Mouse (Mus musculus): ENCODE measurements around the gene Snrpg. TPM values are rescaled to one million over a fixed set of nuclear protein-coding genes. Genes with fewer than 3 reads are reported as not detected.

Gene Snrpg
- polyA plus RNA-seq, 1 experiment = 122 TPM

- Histone ChIP-seq H3K4me3 (ENCODE audit: insufficient read depth, low read length) (no peak overlapping the region), H3K4me1 (ENCODE audit: control insufficient read depth, insufficient read depth, low read length) (no peaks in the 10 kb centered on the region), H3K27ac (ENCODE audit: insufficient read depth, low read depth, low read length) (no peak overlapping the region)
- no peak for TF ChIP-seq CTCF (IDR thresholded peaks at IDR 0.05; ENCODE audit: low read depth, low read length)
- no peak for TF ChIP-seq POLR2A (IDR thresholded peaks at IDR 0.05; ENCODE audit: borderline replicate concordance, low read depth, low read length)
These were observed 12.3 kb downstream of the Snrpg start for GRCm38 (mm10) chr6:86383370-86383769.

DNA sequence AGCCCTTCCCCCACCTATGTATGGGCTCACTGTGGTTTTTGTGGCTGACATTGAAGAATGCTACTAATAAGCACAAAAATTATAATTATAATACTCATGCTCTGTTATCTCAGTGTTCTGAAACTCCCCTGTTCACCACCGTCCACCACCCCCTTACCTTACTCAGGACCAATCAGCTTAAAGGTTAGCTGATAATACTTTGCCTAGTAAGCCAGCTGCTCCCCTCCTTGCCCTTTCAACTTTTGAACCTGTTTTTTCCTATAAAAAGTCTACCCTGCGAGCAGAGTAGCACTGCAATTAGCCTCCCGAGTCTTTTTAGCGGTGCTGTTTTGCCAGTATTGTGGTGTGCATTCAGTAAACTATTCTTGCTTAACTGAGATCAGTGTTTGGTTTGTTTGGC lies 13.6 kb downstream of the Snrpg start:
- no peak overlapping the region for H3K27ac ChIP-seq (ENCODE audit: insufficient read depth, low read depth, low read length)
- H3K4me3 ChIP-seq (ENCODE audit: insufficient read depth, low read length) = no peak overlapping the region
- TF ChIP-seq CTCF (IDR thresholded peaks at IDR 0.05; ENCODE audit: low read depth, low read length) (no peak), POLR2A (IDR thresholded peaks at IDR 0.05; ENCODE audit: borderline replicate concordance, low read depth, low read length) (no peak)
- no peaks in the 10 kb centered on the region for H3K4me1 ChIP-seq (ENCODE audit: control insufficient read depth, insufficient read depth, low read length)

DNA sequence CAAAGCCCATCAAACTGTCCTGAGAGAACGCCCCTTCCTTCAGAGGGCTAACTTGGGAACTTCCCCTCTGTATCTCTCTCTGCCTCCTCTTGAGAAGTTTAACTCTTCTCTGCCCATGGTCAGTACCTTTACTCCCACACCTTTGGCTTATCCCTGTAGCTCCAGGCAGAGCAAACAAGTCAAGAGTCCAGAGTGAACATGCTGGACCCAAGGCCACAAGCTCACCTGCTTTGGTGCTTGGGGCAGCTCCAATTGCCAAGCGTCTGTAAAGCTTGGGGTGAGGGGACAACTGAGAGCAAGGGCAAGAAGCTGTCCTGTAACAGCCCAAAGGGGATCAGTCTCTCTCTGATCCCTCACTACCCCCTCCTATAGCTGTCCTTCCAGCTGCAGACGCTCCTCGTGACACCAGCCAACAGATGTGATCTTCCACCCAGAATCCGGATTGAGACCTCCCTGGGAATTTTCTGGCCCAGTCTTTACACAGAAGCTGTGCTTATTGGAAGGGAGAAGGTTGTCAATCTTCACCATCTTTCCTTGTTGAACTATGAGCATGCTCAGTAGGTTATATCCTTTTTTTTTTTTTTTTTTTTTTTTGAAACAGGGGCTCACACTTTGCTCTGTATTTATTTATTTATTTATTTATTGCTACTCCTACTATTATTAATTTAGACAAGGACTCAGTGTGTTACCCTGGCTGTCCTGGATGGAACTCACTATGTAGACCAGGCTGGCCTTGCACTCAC lies 14.4 kb downstream of the Snrpg start:
- no peaks in the 10 kb centered on the region for H3K4me1 ChIP-seq (ENCODE audit: control insufficient read depth, insufficient read depth, low read length)
- H3K27ac ChIP-seq (ENCODE audit: insufficient read depth, low read depth, low read length) = no peak overlapping the region
- H3K4me3 ChIP-seq (ENCODE audit: insufficient read depth, low read length) = no peak overlapping the region
- no peak for TF ChIP-seq CTCF (IDR thresholded peaks at IDR 0.05; ENCODE audit: low read depth, low read length)
- TF ChIP-seq POLR2A (IDR thresholded peaks at IDR 0.05; ENCODE audit: borderline replicate concordance, low read depth, low read length) = no peak

- TF ChIP-seq POLR2A (IDR thresholded peaks at IDR 0.05; ENCODE audit: borderline replicate concordance, low read depth, low read length) (no peak), CTCF (IDR thresholded peaks at IDR 0.05; ENCODE audit: low read depth, low read length) (no peak)
- Histone ChIP-seq H3K4me3 (ENCODE audit: insufficient read depth, low read length) (no peak overlapping the region), H3K4me1 (ENCODE audit: control insufficient read depth, insufficient read depth, low read length) (no peaks in the 10 kb centered on the region), H3K27ac (ENCODE audit: insufficient read depth, low read depth, low read length) (no peak overlapping the region)
These were observed 16.2 kb downstream of the Snrpg start for GRCm38 (mm10) chr6:86387313-86387712.

DNA sequence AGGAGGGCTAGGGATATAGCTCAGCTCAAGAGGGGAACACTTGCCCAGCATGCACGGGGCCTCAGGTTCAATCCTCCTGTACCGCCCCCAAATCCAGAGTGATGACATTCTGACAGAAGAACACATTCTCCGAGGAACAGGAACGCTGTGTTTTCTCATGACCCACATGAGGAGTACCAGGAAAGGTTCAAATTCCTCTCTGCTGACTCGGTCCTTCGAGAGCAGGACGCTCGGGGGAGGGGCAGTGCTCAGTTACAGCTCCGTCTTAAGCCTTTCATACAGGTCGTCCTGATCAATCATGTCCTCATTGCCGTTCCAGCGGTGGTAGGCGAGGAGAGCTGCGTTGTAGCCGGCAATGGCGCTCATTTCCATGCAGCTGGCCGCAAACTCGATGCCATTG lies 17.4 kb downstream of the Snrpg start:
- no peak overlapping the region for H3K4me3 ChIP-seq (ENCODE audit: insufficient read depth, low read length)
- no peak overlapping the region for H3K27ac ChIP-seq (ENCODE audit: insufficient read depth, low read depth, low read length)
- no peak for TF ChIP-seq CTCF (IDR thresholded peaks at IDR 0.05; ENCODE audit: low read depth, low read length)
- no peak for TF ChIP-seq POLR2A (IDR thresholded peaks at IDR 0.05; ENCODE audit: borderline replicate concordance, low read depth, low read length)
- no peaks in the 10 kb centered on the region for H3K4me1 ChIP-seq (ENCODE audit: control insufficient read depth, insufficient read depth, low read length)

DNA sequence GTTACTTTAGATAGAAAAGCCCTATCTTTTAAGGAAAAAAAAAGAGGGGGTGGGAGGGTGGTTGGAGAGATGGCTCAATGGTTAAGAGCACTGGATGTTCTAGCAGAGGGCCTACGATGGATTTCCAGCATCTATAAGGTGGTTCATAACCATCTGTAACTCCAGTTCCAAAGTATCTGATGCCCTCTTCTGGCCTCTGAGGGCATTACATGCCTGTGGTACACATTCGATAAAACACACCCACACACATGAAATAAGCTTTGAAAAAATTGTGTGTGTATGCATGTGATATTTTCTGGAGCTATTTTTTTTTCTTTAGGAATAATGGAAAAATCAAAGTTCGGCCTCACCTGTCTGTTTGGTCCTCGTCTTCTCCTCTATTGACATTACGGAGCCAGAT lies 20.2 kb downstream of the Snrpg start:
- Histone ChIP-seq H3K4me1 (ENCODE audit: control insufficient read depth, insufficient read depth, low read length) (peaks cover 7% of the 10 kb centered on the region), H3K4me3 (ENCODE audit: insufficient read depth, low read length) (no peak overlapping the region), H3K27ac (ENCODE audit: insufficient read depth, low read depth, low read length) (no peak overlapping the region)
- TF ChIP-seq CTCF (IDR thresholded peaks at IDR 0.05; ENCODE audit: low read depth, low read length) = no peak
- TF ChIP-seq POLR2A (IDR thresholded peaks at IDR 0.05; ENCODE audit: borderline replicate concordance, low read depth, low read length) = no peak

DNA sequence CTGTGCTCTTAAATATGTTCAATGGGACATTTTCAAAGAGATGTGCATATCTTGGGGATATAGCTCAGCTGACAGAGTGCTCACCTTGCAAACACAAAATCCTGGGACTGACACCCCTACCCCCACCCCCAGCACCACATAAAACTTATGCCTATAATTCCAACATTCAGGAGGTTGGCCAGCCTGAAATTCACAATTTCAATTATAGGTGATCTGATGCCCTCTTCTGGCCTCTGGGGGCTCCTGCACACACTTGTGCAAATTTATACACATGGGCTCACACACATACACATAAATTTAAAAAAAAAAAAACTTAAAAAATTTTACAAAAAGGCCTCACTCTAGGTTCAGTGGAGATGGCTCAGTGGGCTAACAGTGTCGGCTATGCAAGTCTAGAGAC lies 22.1 kb downstream of the Snrpg start:
- no peak overlapping the region for H3K27ac ChIP-seq (ENCODE audit: insufficient read depth, low read depth, low read length)
- TF ChIP-seq POLR2A (IDR thresholded peaks at IDR 0.05; ENCODE audit: borderline replicate concordance, low read depth, low read length) = no peak
- no peak for TF ChIP-seq CTCF (IDR thresholded peaks at IDR 0.05; ENCODE audit: low read depth, low read length)
- H3K4me1 ChIP-seq (ENCODE audit: control insufficient read depth, insufficient read depth, low read length) = peaks cover 13% of the 10 kb centered on the region
- H3K4me3 ChIP-seq (ENCODE audit: insufficient read depth, low read length) = no peak overlapping the region

DNA sequence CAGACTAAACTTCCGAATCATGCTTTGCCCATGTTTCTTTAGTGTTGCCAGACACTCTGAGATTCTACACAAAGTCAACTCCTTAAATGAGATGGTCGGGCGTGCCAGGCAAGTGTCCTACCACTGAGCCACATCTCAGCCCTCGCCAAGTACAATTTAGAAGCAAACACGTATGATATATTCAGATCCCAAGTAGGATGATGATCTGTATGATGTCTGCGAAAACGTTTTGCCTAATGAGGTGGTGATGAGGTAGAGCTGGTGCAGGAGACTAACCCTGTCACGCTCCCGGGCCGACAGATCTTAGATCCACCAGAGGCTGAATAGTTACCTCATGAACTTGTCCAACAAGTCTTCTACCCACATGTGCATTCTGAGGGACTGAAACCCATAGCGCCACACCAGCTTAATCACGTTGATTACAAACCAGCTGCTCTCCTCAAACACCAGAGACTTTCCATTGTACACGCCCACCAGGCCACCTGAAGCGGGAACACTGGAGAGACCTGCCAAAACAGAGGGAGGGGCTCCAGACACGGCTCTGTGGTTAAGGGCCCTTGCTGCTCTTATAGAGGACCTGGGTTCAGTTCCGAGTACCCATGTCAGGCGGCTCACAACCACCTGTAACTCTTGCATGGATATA lies 23.1 kb downstream of the Snrpg start:
- no peak overlapping the region for H3K27ac ChIP-seq (ENCODE audit: insufficient read depth, low read depth, low read length)
- no peak for TF ChIP-seq CTCF (IDR thresholded peaks at IDR 0.05; ENCODE audit: low read depth, low read length)
- no peak for TF ChIP-seq POLR2A (IDR thresholded peaks at IDR 0.05; ENCODE audit: borderline replicate concordance, low read depth, low read length)
- H3K4me1 ChIP-seq (ENCODE audit: control insufficient read depth, insufficient read depth, low read length) = peaks cover 18% of the 10 kb centered on the region
- H3K4me3 ChIP-seq (ENCODE audit: insufficient read depth, low read length) = no peak overlapping the region

DNA sequence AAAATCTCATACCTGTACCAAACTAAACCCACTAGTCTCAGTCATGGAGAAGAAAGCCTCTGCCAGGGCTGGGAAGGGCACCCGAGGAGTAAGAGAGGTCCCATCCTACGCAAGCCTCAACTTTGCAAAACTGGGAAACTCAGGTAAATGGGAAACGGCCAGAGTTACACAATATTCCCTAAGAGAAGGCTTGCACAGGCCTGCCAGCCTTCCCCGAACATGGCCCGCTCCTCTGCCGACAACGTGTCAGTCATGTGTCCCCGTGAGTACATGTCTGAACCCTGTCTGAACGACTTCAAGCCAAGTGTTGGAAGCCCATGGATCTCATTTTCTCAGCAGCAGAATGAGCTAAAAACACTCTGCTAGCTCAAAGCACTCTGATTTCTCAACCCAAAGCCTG lies 23.9 kb downstream of the Snrpg start:
- TF ChIP-seq POLR2A (IDR thresholded peaks at IDR 0.05; ENCODE audit: borderline replicate concordance, low read depth, low read length) (no peak), CTCF (IDR thresholded peaks at IDR 0.05; ENCODE audit: low read depth, low read length) (no peak)

DNA sequence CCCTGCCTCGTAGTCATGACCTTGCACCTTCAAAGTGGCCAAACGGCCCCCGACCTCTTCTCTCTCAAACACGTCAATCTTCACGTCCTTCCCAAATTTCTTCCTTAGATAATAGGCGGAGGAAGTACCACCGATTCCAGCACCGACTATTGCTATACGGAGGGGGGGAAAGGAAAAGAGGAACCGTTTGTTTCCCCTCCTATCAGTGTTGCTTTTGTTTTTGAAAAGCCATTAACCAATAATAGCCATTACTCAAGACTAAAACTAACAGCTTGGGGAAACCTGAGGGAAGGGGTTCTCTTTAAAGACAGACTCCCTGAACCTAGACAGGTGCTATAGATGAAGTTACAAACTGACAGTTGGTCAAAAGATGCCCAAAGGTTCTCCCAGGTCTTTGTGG lies 24.9 kb downstream of the Snrpg start:
- peaks cover 28% of the 10 kb centered on the region for H3K4me1 ChIP-seq (ENCODE audit: control insufficient read depth, insufficient read depth, low read length)
- H3K27ac ChIP-seq (ENCODE audit: insufficient read depth, low read depth, low read length) = peak overlapping the region; percentile 76
- peak overlapping the region; percentile 84 for H3K4me3 ChIP-seq (ENCODE audit: insufficient read depth, low read length)
- no peak for TF ChIP-seq CTCF (IDR thresholded peaks at IDR 0.05; ENCODE audit: low read depth, low read length)
- no peak for TF ChIP-seq POLR2A (IDR thresholded peaks at IDR 0.05; ENCODE audit: borderline replicate concordance, low read depth, low read length)

More for the DNA sequence above, 23.9 kb downstream of the Snrpg start:
- Histone ChIP-seq H3K4me1 (ENCODE audit: control insufficient read depth, insufficient read depth, low read length) (peaks cover 22% of the 10 kb centered on the region), H3K4me3 (ENCODE audit: insufficient read depth, low read length) (peak overlapping the region; percentile 14; the same call in 1 of the 2 replicates), H3K27ac (ENCODE audit: insufficient read depth, low read depth, low read length) (no peak overlapping the region)

All from bone marrow macrophage, adult 2 months (primary cell).